In genomic region chr9:62377897-62378296, GRCm38 (mm10) we compare ENCODE assay signal across 16 mouse cellular contexts. TPM values are rescaled to one million over a fixed set of nuclear protein-coding genes. Genes with fewer than 3 reads are reported as not detected.
DNase-seq lines count a peak whose midpoint lies in the region.
"Had no signal": no experiment of that assay in that cellular context is flagged by ENCODE, and none has a peak within 500 bp of the region (broad histone marks: within the 10 kb centered on the region; RNA-seq: fewer than 3 reads in every experiment).

No protein-coding gene starts in this region.

- DNase-seq in layer of hippocampus, adult 11-12 months (ENCODE audit: low spot score): peak; percentile 59
- no peak for DNase-seq in layer of hippocampus, postnatal 25 days (ENCODE audit: extremely low spot score in 1 of 2, low spot score in 1 of 2)
- DNase-seq in layer of hippocampus, adult 8-10 months (ENCODE audit: low spot score in 2 of 2): peak; percentile 59 to 63
- no peak for DNase-seq in layer of hippocampus, postnatal 10 days (ENCODE audit: low spot score in 2 of 2)
- DNase-seq in layer of hippocampus, postnatal 36 days: peak; percentile 49 to 60
- no peak for DNase-seq in left cerebral cortex, adult 18-20 months (ENCODE audit: low spot score in 2 of 2)
- DNase-seq: adrenal gland, adult 8-10 months; adrenal gland, postnatal 25 days; B cell, adult 2 months; cerebellum, adult 9-10 months; cerebellum, postnatal 36 days; embryo, embryonic 11 days; gastrocnemius, postnatal 25 days; heart, adult 18-20 months; heart, postnatal 14 days; heart, postnatal 4 days had no signal

RNA-seq across cellular contexts. Expression of gene Anp32a, which starts 36.8 kb away (rescaled TPM):
- 100 to 1,000 TPM; 285 to 296 TPM for total RNA-seq in layer of hippocampus, postnatal 25 days (2021)
- 100 to 1,000 TPM; 303 to 406 (median 351) TPM for total RNA-seq in layer of hippocampus, adult 8-10 months (2022)
- total RNA-seq in layer of hippocampus, postnatal 10 days (2021): 100 to 1,000 TPM; 224 to 231 TPM
- 100 to 1,000 TPM; 334 to 351 TPM for total RNA-seq in layer of hippocampus, postnatal 36 days (2021)
- total RNA-seq in left cerebral cortex, adult 18-20 months (2021): 100 to 1,000 TPM; 255 to 287 TPM

Comparison
In these comparisons a context has a peak if more than half of its experiments do, and no peak if none do; other contexts are left out.
1. DNase-seq: peak in layer of hippocampus, adult 11-12 months (single experiment), layer of hippocampus, adult 8-10 months (2 of 2) and layer of hippocampus, postnatal 36 days (2 of 2); none in layer of hippocampus, postnatal 25 days (0 of 2), layer of hippocampus, postnatal 10 days (0 of 2) and left cerebral cortex, adult 18-20 months (0 of 2).